Mouse (Mus musculus) frontal cortex, adult (tissue): ENCODE data around the gene Dnajb14.
"Not testable (repeated sequence)": the region's sequence is repeated elsewhere in the genome, so short reads cannot be mapped to it uniquely, and the experiment has no call there.

Experiments used
- ATAC-seq: cut with Nextera tagmentation; 2 replicates; pipeline ENCODE4 v1.9.2; 2017; ENCODE audit warnings: mild to moderate bottlenecking, moderate library complexity, mixed read lengths; ENCODE audit not compliant: low TSS enrichment

The Dnajb14 gene

GRCm38 (mm10) chr3:137952225-137952913 lies 84.9 kb downstream of the Dnajb14 start:
- peak; percentile 87 for ATAC-seq

- ATAC-seq: peak; percentile 95
These were observed 85.7 kb downstream of the Dnajb14 start for GRCm38 (mm10) chr3:137952914-137953880.

DNA sequence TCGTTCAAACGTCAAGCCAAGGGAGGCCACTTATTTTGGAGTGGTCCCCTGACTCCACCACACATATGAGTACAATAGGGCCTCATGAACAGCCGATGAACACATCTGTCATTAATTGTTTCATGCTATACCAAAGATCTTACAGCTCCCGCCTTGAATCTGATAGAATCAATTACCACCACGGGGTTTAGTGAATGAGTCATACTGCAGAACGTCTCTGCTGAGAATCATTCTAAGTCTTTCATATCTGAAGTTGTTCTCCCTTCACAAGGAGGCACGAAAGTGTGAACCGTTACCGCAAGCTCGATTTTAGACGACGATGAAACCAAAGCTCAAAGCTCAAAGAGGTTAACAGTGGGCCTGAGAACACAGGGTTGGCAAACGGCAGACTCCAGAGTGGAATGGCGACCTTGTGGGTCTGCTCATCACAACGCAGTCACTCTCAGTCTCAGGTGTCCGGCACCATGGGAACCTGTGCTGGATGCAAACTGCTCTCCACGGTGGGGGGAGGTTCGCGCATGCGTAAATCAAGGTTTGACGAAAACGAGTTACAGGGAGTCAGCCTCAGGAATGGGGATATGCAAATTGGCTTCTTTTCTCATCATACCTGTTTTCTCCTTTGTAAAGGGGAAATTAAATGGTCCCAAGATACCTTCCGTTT lies 86.9 kb downstream of the Dnajb14 start:
- no peak for ATAC-seq

DNA sequence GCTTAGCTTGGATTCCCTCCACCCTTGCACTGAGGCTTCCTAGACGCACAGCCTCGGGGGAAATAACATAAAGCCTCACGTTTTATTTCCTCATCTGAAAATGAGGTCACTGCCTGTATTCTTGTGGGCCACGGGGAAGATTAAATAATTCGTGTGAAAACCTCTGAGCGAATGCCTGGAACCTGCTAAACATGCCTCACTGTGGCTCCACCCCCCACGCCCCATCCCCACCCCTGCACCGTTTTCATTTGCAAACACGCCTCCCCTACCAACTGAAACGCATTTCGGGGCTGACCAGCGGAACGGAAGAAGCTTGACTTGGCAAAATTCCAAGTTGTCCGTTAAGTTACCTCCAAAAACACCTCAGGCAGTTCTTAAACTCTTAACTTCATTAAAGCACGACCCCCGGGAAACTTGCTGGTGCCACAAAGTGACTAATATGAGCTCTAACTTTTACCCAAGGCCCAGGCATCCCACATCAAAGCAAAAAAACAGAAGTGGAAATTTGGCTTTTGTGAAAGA lies 88.1 kb downstream of the Dnajb14 start:
- no peak for ATAC-seq

GRCm38 (mm10) chr3:137957864-137958263 lies 90.4 kb downstream of the Dnajb14 start:
- ATAC-seq: no peak

DNA sequence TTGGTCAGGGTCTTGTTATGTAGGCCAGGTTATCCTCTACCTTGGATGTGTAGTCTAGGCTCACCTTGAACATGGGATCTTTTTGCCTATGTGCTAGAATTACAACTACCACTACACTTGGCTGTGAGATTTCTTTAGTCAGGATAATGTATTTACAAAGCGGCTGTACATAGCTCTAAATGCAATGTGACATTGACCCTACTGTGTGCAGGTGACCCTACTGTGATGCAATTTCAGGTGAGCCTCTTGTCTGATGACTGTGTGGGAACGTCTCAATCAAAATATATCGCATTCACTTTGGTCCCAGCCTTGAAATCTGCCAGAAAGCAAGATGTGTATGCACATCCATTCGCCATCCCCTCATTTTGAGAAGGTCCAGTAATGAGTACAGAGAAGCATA lies 90.9 kb downstream of the Dnajb14 start:
- ATAC-seq: no peak

DNA sequence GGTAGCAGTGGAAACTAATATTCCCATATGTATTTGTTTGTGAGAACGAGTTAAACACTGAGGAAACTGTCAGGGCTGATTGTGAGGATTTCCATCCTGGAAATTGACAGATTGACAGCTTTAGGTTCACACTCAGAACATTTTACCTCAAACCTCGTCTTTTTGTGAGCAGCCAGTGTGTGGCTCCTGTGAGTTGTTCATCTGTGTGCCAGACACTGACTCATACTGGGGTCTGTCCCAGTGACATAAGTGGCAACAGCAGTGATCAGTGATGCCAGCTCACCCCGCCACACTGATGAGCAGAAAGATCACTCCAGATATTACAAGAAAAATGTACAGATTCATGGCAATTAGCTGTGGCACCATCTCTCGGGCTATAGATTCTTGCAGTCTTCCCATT lies 92.0 kb downstream of the Dnajb14 start:
- no peak for ATAC-seq

DNA sequence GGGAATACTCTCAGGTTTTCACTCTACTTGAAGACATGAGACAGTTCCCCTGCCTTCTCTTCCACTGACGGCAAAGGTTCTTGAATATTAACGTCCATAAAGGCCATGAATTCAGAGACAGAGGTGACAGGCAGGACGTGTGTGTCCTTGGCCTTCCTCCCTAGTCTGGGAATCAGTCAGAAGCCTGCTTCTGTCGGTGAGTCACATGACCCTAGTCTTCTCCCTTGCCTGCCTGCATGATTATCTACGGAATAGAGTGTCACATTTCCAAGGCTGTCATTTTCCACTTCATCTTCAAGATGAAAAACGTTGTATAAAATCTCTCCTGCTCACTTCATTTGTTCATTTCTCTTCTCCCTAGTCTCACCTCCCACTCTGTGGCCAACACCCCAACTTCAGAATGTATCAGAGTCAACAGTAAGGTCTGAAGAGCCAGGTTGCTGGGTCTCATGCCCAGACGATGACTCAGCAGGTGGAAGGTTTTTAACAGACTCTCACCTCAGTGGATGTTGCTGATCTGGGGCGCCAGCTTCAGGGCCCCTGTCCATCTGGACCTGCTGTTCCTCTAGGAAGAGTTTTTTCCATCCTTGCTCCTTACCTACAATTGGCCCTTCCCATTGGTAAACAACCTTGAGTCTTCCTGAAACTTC lies 94.4 kb downstream of the Dnajb14 start:
- no peak for ATAC-seq

- no peak for ATAC-seq
These were observed 96.0 kb downstream of the Dnajb14 start for GRCm38 (mm10) chr3:137963508-137963907.

GRCm38 (mm10) chr3:137964014-137964413 lies 96.5 kb downstream of the Dnajb14 start:
- not testable (repeated sequence) for ATAC-seq
